Mouse (Mus musculus) lung, postnatal 0 days (tissue): ENCODE data around the gene Rpsa. TPM values are rescaled to one million over a fixed set of nuclear protein-coding genes. Genes with fewer than 3 reads are reported as not detected.

Experiments used
- ATAC-seq: fragments of 200-750 bp; cut with Nextera tagmentation; 2 replicates; pipeline ENCODE4 v1.8.0; 2017; ENCODE audit warnings: moderate library complexity
- DNase-seq: peaks from one replicate; pipeline ENCODE4 v3.0.0-alpha.2; 2016; ENCODE audit warnings: low spot score
- H3K27ac ChIP-seq: fragments of 300-500 bp; sonication (generic); 2 replicates; pipeline ENCODE4 v1.5.1; 2014; ENCODE audit warnings: antibody characterized with exemption, mild to moderate bottlenecking, low read length, mixed read lengths
- H3K27me3 ChIP-seq: fragments of 300-500 bp; sonication (generic); replicated peaks from 2 replicates; pipeline ENCODE4 v1.6.1; 2014; ENCODE audit warnings: low read length, mixed read lengths; ENCODE audit not compliant: insufficient read depth
- H3K36me3 ChIP-seq: fragments of 300-500 bp; sonication (generic); 2 replicates; pipeline ENCODE4 v1.6.1; 2014; ENCODE audit warnings: low read length, mixed read lengths; ENCODE audit not compliant: insufficient read depth
- H3K4me1 ChIP-seq: fragments of 300-500 bp; sonication (generic); 2 replicates; pipeline ENCODE4 v1.6.1; 2014; ENCODE audit warnings: antibody characterized with exemption, low read depth, low read length, mixed read lengths; ENCODE audit not compliant: insufficient read depth
- H3K4me2 ChIP-seq: fragments of 300-500 bp; sonication (generic); replicated peaks from 2 replicates; pipeline ENCODE4 v1.6.1; 2014; ENCODE audit warnings: low read depth, mild to moderate bottlenecking, low read length, moderate library complexity, mixed read lengths
- H3K4me3 ChIP-seq: fragments of 300-500 bp; sonication (generic); 2 replicates; pipeline ENCODE4 v1.5.1; 2014; ENCODE audit warnings: low read depth, low read length
- H3K9ac ChIP-seq: fragments of 300-500 bp; sonication (generic); replicated peaks from 2 replicates; pipeline ENCODE4 v1.6.1; 2014; ENCODE audit warnings: low read depth, mild to moderate bottlenecking
- H3K9me3 ChIP-seq: fragments of 300-500 bp; sonication (generic); 2 replicates; pipeline ENCODE4 v1.6.1; 2016; ENCODE audit warnings: low read length, mixed read lengths
- CTCF ChIP-seq: IDR thresholded peaks from 2 replicates; pipeline ENCODE4 v1.5.1; 2016; ENCODE audit warnings: antibody characterized with exemption, mild to moderate bottlenecking
- EP300 ChIP-seq: IDR thresholded peaks from 2 replicates; pipeline ENCODE4 v1.6.1; 2016; ENCODE audit warnings: antibody characterized with exemption, mild to moderate bottlenecking, control low read depth
- WGBS: fragments of 180-500 bp; shearing (Covaris S2); extraction: QIAGEN DNeasy Blood & Tissue Kit; methylation state at CpG from one replicate; pipeline ENCODE4 v1.1.7; 2014; 5-methylcytosine and 5-hydroxymethylcytosine counted together
- polyA plus RNA-seq: library from polyadenylated mRNA; unstranded; fragments of >200 nt; fragmentation: Nextera tagmentation; extraction: Ambion mirVana; gene quantifications from 2 replicates; pipeline ENCODE4 v1.2.1, GENCODE M21; 2015

Rpsa gene
- polyA plus RNA-seq, 1 experiment from 2014 or later: 675 TPM

- Histone ChIP-seq H3K4me3 (no peak overlapping the region), H3K27ac (no peak overlapping the region), H3K9me3 (no peaks in the 10 kb centered on the region), H3K4me2 (no peak overlapping the region), H3K4me1 (no peaks in the 10 kb centered on the region), H3K27me3 (no peaks in the 10 kb centered on the region), H3K9ac (no peak overlapping the region), H3K36me3 (peaks cover 19% of the 10 kb centered on the region)
- DNase-seq (no peak), ATAC-seq (no peak)
- no peak for TF ChIP-seq EP300
- no peak for TF ChIP-seq CTCF
- 27% methylated on average over 8 of the region's 8 CpGs for WGBS
These were observed 5.7 kb downstream of the Rpsa start for GRCm38 (mm10) chr9:120132980-120133754.

- Histone ChIP-seq H3K4me1 (no peaks in the 10 kb centered on the region), H3K36me3 (peaks cover 19% of the 10 kb centered on the region), H3K27me3 (no peaks in the 10 kb centered on the region), H3K9me3 (no peaks in the 10 kb centered on the region), H3K4me3 (no peak overlapping the region), H3K27ac (no peak overlapping the region), H3K9ac (no peak overlapping the region), H3K4me2 (no peak overlapping the region)
- no peak for TF ChIP-seq CTCF
- TF ChIP-seq EP300: no peak
- no peak for ATAC-seq
- DNase-seq: no peak
- WGBS: 36% methylated on average over 6 of the region's 6 CpGs
These were observed 6.4 kb downstream of the Rpsa start for GRCm38 (mm10) chr9:120133755-120134475.

GRCm38 (mm10) chr9:120134529-120135160, 7.2 kb downstream of the Rpsa start:
- TF ChIP-seq EP300: no peak
- TF ChIP-seq CTCF: no peak
- Histone ChIP-seq H3K9me3 (no peaks in the 10 kb centered on the region), H3K36me3 (peaks cover 16% of the 10 kb centered on the region), H3K9ac (no peak overlapping the region), H3K4me3 (no peak overlapping the region), H3K27ac (no peak overlapping the region), H3K4me1 (no peaks in the 10 kb centered on the region), H3K27me3 (no peaks in the 10 kb centered on the region), H3K4me2 (no peak overlapping the region)
- 73% methylated on average over 13 of the region's 13 CpGs for WGBS
- DNase-seq (no peak), ATAC-seq (no peak)

DNA sequence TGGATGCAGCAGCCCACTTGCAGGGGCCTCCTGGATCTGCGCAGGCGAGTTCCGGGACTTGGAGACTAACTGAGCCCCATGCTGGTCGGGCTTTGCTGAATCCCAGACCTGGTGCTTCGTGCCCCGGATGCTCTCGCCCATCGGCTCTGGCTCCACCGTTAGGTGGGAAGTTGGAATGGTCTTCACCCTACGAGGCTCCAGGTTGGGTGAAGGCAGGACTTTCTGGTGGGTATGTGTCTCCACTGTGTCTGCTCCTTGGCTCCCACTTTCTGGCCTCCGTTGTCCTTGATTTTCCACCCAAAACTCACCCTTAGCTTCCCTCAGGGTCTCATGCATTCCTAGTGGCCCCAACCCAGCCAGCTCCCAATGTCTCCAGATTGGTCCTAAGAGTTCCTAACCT, 8.0 kb downstream of the Rpsa start:
- DNase-seq: no peak
- H3K4me1 ChIP-seq: no peaks in the 10 kb centered on the region
- H3K9ac ChIP-seq: no peak overlapping the region
- no peak overlapping the region for H3K4me3 ChIP-seq
- no peak overlapping the region for H3K27ac ChIP-seq
- no peak for TF ChIP-seq EP300
- no peak for TF ChIP-seq CTCF
- WGBS: 85% methylated on average over 11 of the region's 11 CpGs
- ATAC-seq: no peak
- H3K27me3 ChIP-seq: no peaks in the 10 kb centered on the region
- H3K9me3 ChIP-seq: no peaks in the 10 kb centered on the region
- peaks cover 11% of the 10 kb centered on the region for H3K36me3 ChIP-seq
- H3K4me2 ChIP-seq: no peak overlapping the region

- DNase-seq (peak; percentile 90), ATAC-seq (peak; percentile 82)
- H3K9me3 ChIP-seq: no peaks in the 10 kb centered on the region
- H3K27me3 ChIP-seq: no peaks in the 10 kb centered on the region
- no peak overlapping the region for H3K9ac ChIP-seq
- H3K27ac ChIP-seq: no peak overlapping the region
- H3K4me3 ChIP-seq: no peak overlapping the region
- H3K4me2 ChIP-seq: no peak overlapping the region
- peak; percentile 96 for TF ChIP-seq CTCF
- TF ChIP-seq EP300: no peak
- 5% methylated on average over 4 of the region's 4 CpGs for WGBS
- no peaks in the 10 kb centered on the region for H3K36me3 ChIP-seq
- H3K4me1 ChIP-seq: no peaks in the 10 kb centered on the region
These were observed 13.2 kb downstream of the Rpsa start for GRCm38 (mm10) chr9:120140652-120141051.

DNA sequence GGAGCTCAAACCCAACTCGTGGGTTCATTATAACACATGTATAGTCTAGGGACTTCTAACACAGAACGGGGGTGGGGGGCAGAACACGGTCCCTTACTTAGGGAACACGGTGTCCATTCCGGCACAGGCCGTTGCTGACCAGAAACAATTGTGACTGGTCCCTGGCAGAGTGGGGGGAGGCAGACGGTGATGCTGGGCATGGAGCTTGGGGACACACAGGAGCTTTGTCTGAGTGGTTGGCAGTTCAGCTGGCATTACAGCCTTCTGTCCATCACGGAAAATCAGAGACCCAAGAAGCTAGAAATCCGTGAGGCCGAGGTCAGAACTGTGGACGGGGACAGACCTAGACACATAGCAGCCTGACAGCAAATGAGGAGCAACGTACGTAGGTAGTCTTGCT, 17.0 kb downstream of the Rpsa start:
- Histone ChIP-seq H3K4me3 (no peak overlapping the region), H3K4me1 (no peaks in the 10 kb centered on the region), H3K36me3 (no peaks in the 10 kb centered on the region), H3K27ac (no peak overlapping the region), H3K9me3 (no peaks in the 10 kb centered on the region), H3K4me2 (no peak overlapping the region), H3K9ac (no peak overlapping the region), H3K27me3 (no peaks in the 10 kb centered on the region)
- no peak for DNase-seq
- ATAC-seq: no peak
- TF ChIP-seq CTCF (no peak), EP300 (no peak)
- 83% methylated on average over 13 of the region's 13 CpGs for WGBS
